Mouse (Mus musculus): ENCODE measurements around the gene Golm1. TPM values are rescaled to one million over a fixed set of nuclear protein-coding genes. Genes with fewer than 3 reads are reported as not detected.
"Not testable (repeated sequence)": the region's sequence is repeated elsewhere in the genome, so short reads cannot be mapped to it uniquely, and the experiment has no call there.

The Golm1 gene
- total RNA-seq, 2 experiments from 2014 or later = 18.5 to 22.7 TPM

DNA sequence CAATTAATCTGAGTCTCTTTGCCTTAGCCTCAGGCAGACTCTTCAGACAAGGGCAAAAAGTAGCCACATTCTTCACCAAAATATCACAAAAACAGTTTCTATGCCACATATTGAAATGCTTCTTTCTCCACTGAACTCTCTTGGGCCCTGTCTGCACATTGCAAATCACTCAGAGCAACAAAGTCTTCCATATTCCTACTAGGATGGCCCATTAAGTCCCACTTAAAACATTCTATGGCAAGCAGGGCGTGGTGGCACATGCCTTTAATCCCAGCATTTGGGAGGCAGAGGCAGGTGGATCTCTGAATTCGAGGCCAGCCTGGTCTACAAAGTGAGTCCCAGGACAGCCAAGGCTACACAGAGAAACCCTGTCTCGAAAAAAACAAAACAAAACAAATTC lies 83.6 kb downstream of the Golm1 start:
- not testable (repeated sequence) for DNase-seq (ENCODE audit: low spot score in 2 of 2)

- no peak for DNase-seq (ENCODE audit: low spot score in 2 of 2)
These were observed 84.9 kb downstream of the Golm1 start for GRCm38 (mm10) chr13:59590691-59591090.

DNA sequence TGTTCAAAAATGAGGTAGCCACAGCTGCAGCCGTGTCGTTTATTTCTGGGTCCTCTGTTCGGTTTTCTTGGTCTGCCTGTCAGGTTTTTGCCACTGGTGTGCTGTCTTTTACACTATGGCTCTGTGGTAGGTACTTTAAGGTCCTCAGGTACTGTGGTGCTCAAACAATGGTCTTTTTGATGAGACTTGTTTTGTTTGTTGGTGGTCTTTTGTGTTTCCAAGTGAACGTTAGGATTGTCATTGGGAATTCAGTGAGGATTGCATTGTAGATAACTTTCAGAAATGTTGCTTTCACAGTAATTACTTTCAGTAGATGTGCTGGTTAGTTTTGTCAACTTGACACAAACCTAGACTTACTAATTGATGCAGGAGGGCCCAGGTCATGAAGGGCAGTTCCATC lies 85.9 kb downstream of the Golm1 start:
- DNase-seq (ENCODE audit: low spot score in 2 of 2) = no peak

DNA sequence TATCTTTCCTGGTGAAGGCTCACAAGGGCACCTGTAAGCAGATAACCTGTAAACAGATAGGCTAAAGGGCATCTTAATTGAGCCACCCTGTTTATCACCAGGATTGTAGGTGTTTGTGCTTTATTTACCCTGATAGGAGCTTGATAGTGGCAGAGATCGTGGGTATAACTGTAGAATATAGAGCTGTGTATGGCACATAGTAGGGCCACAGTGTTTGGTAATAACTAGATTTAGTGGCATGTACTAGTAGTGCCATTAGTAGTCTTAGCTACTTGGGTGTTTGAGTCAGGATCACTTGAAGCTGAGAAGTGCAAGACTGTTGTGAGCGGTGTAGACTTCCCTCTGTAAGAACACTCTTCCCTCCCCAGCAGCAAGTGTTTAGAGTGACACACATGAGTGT lies 88.4 kb downstream of the Golm1 start:
- no peak for DNase-seq (ENCODE audit: low spot score in 2 of 2)

DNA sequence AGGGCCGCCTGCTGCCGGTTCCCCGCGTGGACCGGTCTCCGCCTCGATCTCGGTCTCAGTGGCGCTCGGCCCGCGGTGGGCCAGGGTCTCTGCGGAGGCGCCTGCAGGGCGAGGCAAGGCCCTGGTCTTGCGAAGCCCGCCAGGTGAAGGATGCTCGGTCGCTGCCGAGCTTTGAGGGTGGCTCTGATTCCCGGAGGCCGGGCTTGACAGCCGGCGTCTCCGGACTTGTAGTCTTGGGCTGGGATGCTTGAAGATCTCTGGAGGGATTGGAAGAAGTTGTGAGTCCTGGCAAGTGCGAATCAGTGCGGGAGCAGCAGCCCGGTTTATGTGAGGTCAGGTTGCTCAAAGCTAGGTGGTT lies 90.0 kb downstream of the Golm1 start:
- no peak for DNase-seq (ENCODE audit: low spot score in 2 of 2)

DNA sequence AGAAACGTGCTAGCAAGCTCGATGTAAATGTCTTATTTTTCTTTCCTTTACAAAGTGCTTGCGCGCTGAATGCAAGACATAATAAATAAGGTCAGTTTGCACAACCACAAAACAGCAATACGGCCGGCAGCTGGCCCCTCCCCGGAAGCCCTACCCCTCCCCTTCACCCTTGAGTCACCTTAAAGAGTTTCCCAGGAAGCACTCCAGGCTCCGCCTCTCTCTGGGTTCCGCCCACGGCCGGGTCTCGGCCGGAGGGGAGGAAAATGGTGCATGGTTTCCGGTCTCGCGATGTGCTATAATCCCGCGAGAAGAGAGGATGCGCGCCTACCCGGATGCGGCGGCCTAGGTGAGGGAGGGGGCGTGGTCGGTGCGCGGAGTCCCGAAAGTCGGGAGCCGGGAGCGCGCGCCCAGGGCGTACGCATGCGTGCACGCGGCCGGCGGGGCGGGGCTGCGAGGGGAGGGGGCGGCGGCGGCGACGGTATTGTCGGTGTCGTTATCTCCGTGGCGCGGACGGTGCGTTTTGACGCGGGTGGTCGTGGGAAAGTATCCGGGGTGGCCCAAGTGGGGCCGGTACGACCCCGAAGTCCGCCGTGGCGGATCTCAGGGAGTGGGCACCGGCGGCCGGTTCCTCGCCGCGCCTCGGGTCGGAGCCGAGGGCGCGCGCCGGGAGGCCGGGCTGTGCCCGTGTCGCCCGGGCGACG lies 90.5 kb downstream of the Golm1 start, which contains the start of the genes Agtpbp1 and Naa35:
Gene Agtpbp1 (minus strand): TSS at position 281 of the 701 bp plus-strand sequence.
Gene Naa35 (plus strand): TSS at position 313 of the 701 bp plus-strand sequence.
- DNase-seq (ENCODE audit: low spot score in 2 of 2) = peak; percentile 95 to 100

Other genes with a start within 250 kb of the Golm1 start
- gene Agtpbp1, start 90.6 kb downstream of the Golm1 start, total RNA-seq (2021) = 10 to 100 TPM; 44.2 to 44.3 TPM
- 10 to 100 TPM; 67.8 to 74.0 TPM for gene Naa35, start 90.6 kb downstream of the Golm1 start, total RNA-seq (2021)
- not detected for gene 4921517D22Rik, start 18.3 kb upstream of the Golm1 start, total RNA-seq (2021)
- gene Spata31d1a, start 34.5 kb upstream of the Golm1 start, total RNA-seq (2021) = not detected
- not detected for gene Spata31d1b, start 36.5 kb upstream of the Golm1 start, total RNA-seq (2021)
- not detected for gene Spata31d1d, start 55.9 kb upstream of the Golm1 start, total RNA-seq (2021)
- under 1 TPM in 1 of 2 experiments, not detected in 1; 0.81 TPM for gene 1700014D04Rik, start 70.9 kb upstream of the Golm1 start, total RNA-seq (2021)
- gene Isca1, start 94.0 kb upstream of the Golm1 start, total RNA-seq (2021) = 10 to 100 TPM; 79.6 to 83.9 TPM
- not detected for gene Gm49354, start 106.4 kb upstream of the Golm1 start, total RNA-seq (2021)
- 10 to 100 TPM; 78.2 to 91.7 TPM for gene Tut7, start 147.3 kb upstream of the Golm1 start, total RNA-seq (2021)

Measured in adrenal gland, postnatal 4 days (tissue).